Mouse (Mus musculus) cortical plate, adult 2 months (tissue): ENCODE measurements around the gene Olfr710.
"Not testable (repeated sequence)": the region's sequence is repeated elsewhere in the genome, so short reads cannot be mapped to it uniquely, and the experiment has no call there.

ENCODE experiments used
- CTCF ChIP-seq: fragments of 200-500 bp; IDR thresholded peaks from 2 replicates; pipeline ENCODE4 v1.5.1; 2011; ENCODE audit warnings: mild to moderate bottlenecking, control low read depth, low read length; ENCODE audit not compliant: insufficient read depth; ENCODE audit errors: extremely low read depth
- POLR2A ChIP-seq: fragments of 200-500 bp; IDR thresholded peaks from 2 replicates; pipeline ENCODE4 v1.6.1; 2011; ENCODE audit warnings: mild to moderate bottlenecking, low read length, control low read depth; ENCODE audit not compliant: insufficient read depth; ENCODE audit errors: extremely low read depth

DNA sequence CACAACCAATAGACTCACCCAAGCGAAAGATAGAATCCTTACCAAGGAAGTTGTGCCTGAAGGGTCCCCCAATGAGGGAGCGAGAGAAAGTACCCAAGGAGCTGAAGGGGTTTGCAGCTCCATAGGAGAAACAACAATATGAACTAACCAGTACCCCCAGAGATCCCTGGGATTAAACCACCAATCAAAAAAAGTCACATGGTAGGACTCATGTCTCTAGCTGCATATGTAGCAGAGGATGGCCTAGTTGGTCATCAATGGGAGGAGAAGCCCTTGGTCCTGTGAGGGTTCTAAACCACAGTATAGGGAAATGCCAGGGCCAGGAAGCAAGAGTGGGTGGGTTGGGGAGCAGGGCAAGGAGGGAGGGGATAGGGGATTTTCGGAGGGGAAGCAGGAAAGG lies 47.0 kb downstream of the Olfr710 start, which contains the start of gene Olfr707:
- TF ChIP-seq POLR2A, CTCF: not testable (repeated sequence)
